Mouse (Mus musculus): Measurements from ENCODE around the gene Olfr948.

The Olfr948 gene

DNA sequence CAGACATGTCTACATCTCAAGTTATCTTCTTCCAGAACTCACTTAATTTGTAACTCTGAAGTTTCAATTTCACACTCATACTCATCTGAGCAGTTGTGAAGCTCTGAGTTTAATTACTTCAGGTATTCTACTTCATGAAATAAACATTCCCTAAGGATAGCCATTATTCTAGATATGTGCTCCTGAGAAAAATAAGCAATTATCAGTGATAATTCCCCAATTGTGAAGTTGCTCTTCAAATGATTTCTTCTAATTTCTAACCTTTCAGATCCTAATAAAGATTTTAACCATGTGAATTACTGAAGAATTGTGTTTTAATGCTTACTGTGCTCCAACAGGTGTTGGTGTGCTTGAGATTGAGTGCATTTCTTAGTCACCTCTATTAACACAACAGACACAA lies at the start of gene Olfr948:
Gene Olfr948 (minus strand): TSS at position 101 of the 400 bp plus-strand sequence.
- DNase-seq = no peak

DNA sequence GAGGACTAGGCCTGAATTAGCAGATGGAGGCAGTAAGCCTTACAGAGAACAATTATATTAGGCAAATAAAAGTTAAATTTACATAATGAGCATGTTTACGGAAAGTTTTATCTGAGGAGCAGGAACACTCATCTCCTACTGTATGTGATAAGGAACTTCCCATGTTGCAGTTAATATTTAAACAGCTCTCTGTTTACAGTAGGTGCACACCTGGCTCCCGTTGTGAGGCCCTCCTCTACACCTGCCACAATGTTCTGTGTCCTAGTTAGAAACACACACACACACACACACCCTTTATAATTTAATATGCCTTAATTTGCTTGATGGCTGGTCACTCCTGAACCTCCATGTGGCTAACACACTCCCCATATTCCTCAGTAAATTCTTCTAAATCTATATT lies 38.7 kb downstream of the Olfr948 start:
- no peak for DNase-seq

DNA sequence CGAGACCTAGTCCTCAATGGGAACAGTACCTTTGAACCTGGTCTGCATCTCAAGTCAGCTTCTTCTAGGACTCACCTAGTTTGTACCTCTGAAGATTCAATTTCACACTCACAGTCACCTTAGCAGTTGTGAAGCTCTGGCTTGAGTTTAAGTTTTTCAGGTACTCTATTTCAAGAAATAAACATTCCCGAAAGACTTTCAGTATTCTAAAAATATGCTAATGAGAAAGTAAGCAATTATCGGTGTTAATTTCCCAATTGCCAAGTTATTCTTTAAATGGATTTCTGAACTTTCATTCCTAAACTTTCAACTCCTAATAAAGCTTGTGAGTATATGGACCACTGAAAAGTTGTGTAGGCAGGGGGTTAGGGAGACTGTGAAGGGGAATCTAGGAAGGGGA lies 49.1 kb downstream of the Olfr948 start, which contains the start of gene Olfr945:
Gene Olfr945 (minus strand): TSS at position 101 of the 400 bp plus-strand sequence.
- no peak for DNase-seq
